Mouse (Mus musculus) retina, embryonic 14.5 days (tissue): Measurements from ENCODE around the gene Heatr1.
A peak's percentile ranks its signal among the peaks of the same experiment; 100 is the strongest.
"Not testable (repeated sequence)": the region's sequence is repeated elsewhere in the genome, so short reads cannot be mapped to it uniquely, and the experiment has no call there.

Experiments used
- DNase-seq: peaks from one replicate; pipeline ENCODE4 v3.0.0-alpha.2; 2015; ENCODE audit warnings: low spot score

The Heatr1 gene

GRCm38 (mm10) chr13:12454686-12455390 is 60.0 kb downstream of the Heatr1 start:
- no peak for DNase-seq

GRCm38 (mm10) chr13:12456711-12457110 is 61.9 kb downstream of the Heatr1 start:
- DNase-seq, result no peak

GRCm38 (mm10) chr13:12460443-12460842 is 65.6 kb downstream of the Heatr1 start:
- peak; percentile 55 for DNase-seq

GRCm38 (mm10) chr13:12460881-12461729 is 66.3 kb downstream of the Heatr1 start:
- DNase-seq, result peak; percentile 89

GRCm38 (mm10) chr13:12461730-12462119 is 66.9 kb downstream of the Heatr1 start:
- no peak for DNase-seq

- DNase-seq, result no peak
These were observed 67.8 kb downstream of the Heatr1 start for GRCm38 (mm10) chr13:12462623-12463022.

- not testable (repeated sequence) for DNase-seq
These were observed 69.3 kb downstream of the Heatr1 start for GRCm38 (mm10) chr13:12464159-12464558.

- DNase-seq, result no peak
These were observed 70.0 kb downstream of the Heatr1 start, which contains the start of gene Lgals8 for GRCm38 (mm10) chr13:12464844-12465243. Gene Lgals8, minus strand, starts transcription at chr13:12464944.

GRCm38 (mm10) chr13:12468488-12468887 is 73.7 kb downstream of the Heatr1 start:
- DNase-seq, result no peak

- peak; percentile 89 for DNase-seq
These were observed 79.0 kb downstream of the Heatr1 start for GRCm38 (mm10) chr13:12473724-12474378.

GRCm38 (mm10) chr13:12475239-12475638 is 80.4 kb downstream of the Heatr1 start:
- no peak for DNase-seq

GRCm38 (mm10) chr13:12476886-12477285 is 82.1 kb downstream of the Heatr1 start:
- DNase-seq, result no peak

- DNase-seq, result no peak
These were observed 83.5 kb downstream of the Heatr1 start for GRCm38 (mm10) chr13:12478301-12478700.

GRCm38 (mm10) chr13:12479802-12480201 is 85.0 kb downstream of the Heatr1 start:
- no peak for DNase-seq

- no peak for DNase-seq
These were observed 90.4 kb downstream of the Heatr1 start for GRCm38 (mm10) chr13:12485197-12485596.

- DNase-seq, result no peak
These were observed 90.8 kb downstream of the Heatr1 start for GRCm38 (mm10) chr13:12485640-12486039.
